In the genomic region with DNA sequence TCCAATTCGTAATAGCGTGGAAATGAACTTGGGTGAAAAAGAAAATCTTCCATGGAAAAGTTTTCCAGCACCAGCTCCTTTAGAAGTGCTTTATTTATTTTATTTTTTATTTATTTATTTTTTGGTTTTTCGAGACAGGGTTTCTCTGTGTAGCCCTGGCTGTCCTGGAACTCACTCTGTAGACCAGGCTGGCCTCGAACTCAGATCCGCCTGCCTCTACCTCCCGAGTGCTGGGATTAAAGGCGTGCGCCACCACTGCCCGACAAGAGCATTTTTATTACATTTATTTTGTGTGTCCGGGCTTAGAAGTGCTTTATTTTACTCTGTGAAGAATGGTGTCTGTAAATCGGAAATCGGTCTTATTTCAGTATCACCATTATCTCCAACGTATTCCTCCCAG, we compare ENCODE assay signal across 10 mouse cellular contexts. TPM values are rescaled to one million over a fixed set of nuclear protein-coding genes. Genes with fewer than 3 reads are reported as not detected.
DNase-seq lines count a peak whose midpoint lies in the region; ATAC-seq and TF ChIP-seq lines count a peak whose summit lies in the region.
"Not testable (repeated sequence)": the region's sequence is repeated elsewhere in the genome, so short reads cannot be mapped to it uniquely, and the experiment has no call there.
"Had no signal": no experiment of that assay in that cellular context is flagged by ENCODE, and none has a peak within 500 bp of the region (broad histone marks: within the 10 kb centered on the region; RNA-seq: fewer than 3 reads in every experiment).

No protein-coding gene starts in this region.

- H3K79me2 ChIP-seq in C2C12 (ENCODE audit: control insufficient read depth, insufficient read depth): peaks cover 46% of the 10 kb centered on the region
- H3K79me2 ChIP-seq in liver, adult 2 months (ENCODE audit: control insufficient read depth, insufficient read depth, low read length): peaks cover 13% of the 10 kb centered on the region; the same call in 1 of the 2 replicates

- peak overlapping the region; percentile 83 for H3K4me3 ChIP-seq in C2C12 (ENCODE audit: insufficient read depth, poor library complexity, severe bottlenecking)
- peak overlapping the region; percentile 96 for H3K4me3 ChIP-seq in forebrain, embryonic 16.5 days (replicated peaks; ENCODE audit: low read length)
- H3K4me3 ChIP-seq in hindbrain, embryonic 12.5 days: peak overlapping the region; percentile 94
- H3K4me3 ChIP-seq in liver, adult 2 months (ENCODE audit: insufficient read depth, low read depth, low read length): peak overlapping the region; percentile 97
- H3K4me3 ChIP-seq in midbrain, embryonic 12.5 days: peak overlapping the region; percentile 70

- not testable (repeated sequence) for TF ChIP-seq CTCF in C2C12 (IDR thresholded peaks at IDR 0.05; ENCODE audit: control insufficient read depth, insufficient read depth, insufficient read length); liver, adult 2 months (IDR thresholded peaks at IDR 0.05; ENCODE audit: low read depth, low read length)

- H3K27me3 ChIP-seq in C2C12 (ENCODE audit: control insufficient read depth, insufficient read depth, insufficient read length); forebrain, embryonic 16.5 days (replicated peaks; ENCODE audit: control insufficient read depth, insufficient read depth, low read length); hindbrain, embryonic 12.5 days; liver, adult 2 months (ENCODE audit: control insufficient read depth, insufficient read depth, low read length); midbrain, embryonic 12.5 days: not testable (repeated sequence)

- ATAC-seq in forebrain, embryonic 16.5 days: peak; percentile 6; the same call in 1 of the 2 replicates
- peak; percentile 47 for ATAC-seq in hindbrain, embryonic 12.5 days (ENCODE audit: low FRiP score)
- ATAC-seq in midbrain, embryonic 12.5 days (ENCODE audit: low FRiP score, low read depth): peak; percentile 23; the same call in 1 of the 2 replicates

- H3ac ChIP-seq in C2C12 (ENCODE audit: control insufficient read depth, insufficient read length, low read depth): not testable (repeated sequence)

- not testable (repeated sequence) for H3K9me3 ChIP-seq in forebrain, embryonic 16.5 days (ENCODE audit: control insufficient read depth, low read length); hindbrain, embryonic 12.5 days (replicated peaks); midbrain, embryonic 12.5 days

- peaks cover 21% of the 10 kb centered on the region for H3K4me1 ChIP-seq in forebrain, embryonic 16.5 days (replicated peaks; ENCODE audit: control insufficient read depth, insufficient read depth, low read length)
- H3K4me1 ChIP-seq in hindbrain, embryonic 12.5 days: peaks cover 30% of the 10 kb centered on the region
- not testable (repeated sequence) for H3K4me1 ChIP-seq in liver, adult 2 months (ENCODE audit: control insufficient read depth, insufficient read depth, low read length)
- H3K4me1 ChIP-seq in midbrain, embryonic 12.5 days: peaks cover 24% of the 10 kb centered on the region

- peak overlapping the region; percentile 94 for H3K9ac ChIP-seq in forebrain, embryonic 16.5 days (replicated peaks; ENCODE audit: low read depth, low read length)
- peak overlapping the region; percentile 97 for H3K9ac ChIP-seq in hindbrain, embryonic 12.5 days
- H3K9ac ChIP-seq in liver, adult 2 months (ENCODE audit: low read depth, low read length): not testable (repeated sequence)
- H3K9ac ChIP-seq in midbrain, embryonic 12.5 days (replicated peaks): peak overlapping the region; percentile 80; the same call in 1 of the 2 replicates

- peak; percentile 66 for DNase-seq in cerebellum, adult 9-10 months
- peak; percentile 37 for DNase-seq in kidney, postnatal 14 days
- not testable (repeated sequence) for DNase-seq in liver, adult 2 months (ENCODE audit: extremely low read depth, low read depth, low spot score)
- DNase-seq in right cerebral cortex, postnatal 4 days: peak; percentile 10

- H3K4me2 ChIP-seq in forebrain, embryonic 16.5 days (ENCODE audit: low read length): peak overlapping the region; percentile 86
- peak overlapping the region; percentile 73 for H3K4me2 ChIP-seq in hindbrain, embryonic 12.5 days (replicated peaks)
- peak overlapping the region; percentile 76 for H3K4me2 ChIP-seq in midbrain, embryonic 12.5 days (replicated peaks)

- 25% methylated on average over 13 of the region's 13 CpGs for WGBS in forebrain, embryonic 16.5 days
- WGBS in hindbrain, embryonic 12.5 days: 20% methylated on average over 13 of the region's 13 CpGs
- WGBS in liver, adult 2 months: 7% methylated on average over 13 of the region's 13 CpGs
- 22% methylated on average over 13 of the region's 13 CpGs for WGBS in midbrain, embryonic 12.5 days

- not testable (repeated sequence) for TF ChIP-seq POLR2A in liver, adult 2 months (IDR thresholded peaks at IDR 0.05; ENCODE audit: extremely low read depth, insufficient read depth, low read length)

- H3K79me3 ChIP-seq in C2C12 (ENCODE audit: low read depth): peaks cover 40% of the 10 kb centered on the region

- not testable (repeated sequence) for H3K36me3 ChIP-seq in C2C12 (ENCODE audit: control insufficient read depth, insufficient read depth); forebrain, embryonic 16.5 days (ENCODE audit: control insufficient read depth, insufficient read depth); hindbrain, embryonic 12.5 days; liver, adult 2 months (ENCODE audit: control insufficient read depth, insufficient read depth, low read length); midbrain, embryonic 12.5 days

- peak overlapping the region; percentile 93 for H3K27ac ChIP-seq in forebrain, embryonic 16.5 days (ENCODE audit: low read length)
- peak overlapping the region; percentile 99 for H3K27ac ChIP-seq in hindbrain, embryonic 12.5 days
- H3K27ac ChIP-seq in liver, adult 2 months (replicated peaks; ENCODE audit: insufficient read depth, low read depth, low read length): peak overlapping the region; percentile 100
- H3K27ac ChIP-seq in midbrain, embryonic 12.5 days (replicated peaks): peak overlapping the region; percentile 99

RNA-seq across cellular contexts. Expression of a gene that starts 0.4 kb away (rescaled TPM):
- 8.5 TPM for polyA plus RNA-seq in C2C12 (2012; fragmentation: generic; extraction: Trizol)
- polyA plus RNA-seq in forebrain, embryonic 16.5 days (2015; fragmentation: Nextera tagmentation; extraction: Ambion mirVana): 65.8 and 67.8 TPM in 2 replicates
- polyA plus RNA-seq in hindbrain, embryonic 12.5 days (2016; fragmentation: Nextera tagmentation; extraction: Ambion mirVana): 94.8 and 98.1 TPM in 2 replicates
- 28.1 and 28.6 TPM in 2 replicates for total RNA-seq in liver, adult 2 months (2014; rRNA removed)
- 6.0 and 9.0 TPM in 2 replicates for polyA plus RNA-seq in liver, adult 2 months (2012; rRNA removed)
- polyA plus RNA-seq in midbrain, embryonic 12.5 days (2016; fragmentation: Nextera tagmentation; extraction: Ambion mirVana): 90.2 and 105 TPM in 2 replicates

RNA-seq across cellular contexts. Expression of a gene that starts 49.4 kb away (rescaled TPM):
- not detected for polyA plus RNA-seq in C2C12 (2012; fragmentation: generic; extraction: Trizol)
- 0.30 and 0.65 TPM in 2 replicates for polyA plus RNA-seq in forebrain, embryonic 16.5 days (2015; fragmentation: Nextera tagmentation; extraction: Ambion mirVana)
- 1.5 and 1.7 TPM in 2 replicates for polyA plus RNA-seq in hindbrain, embryonic 12.5 days (2016; fragmentation: Nextera tagmentation; extraction: Ambion mirVana)
- 0.27 TPM in 1 of 2 replicates, not detected in the other for total RNA-seq in liver, adult 2 months (2014; rRNA removed)
- not detected in 2 replicates for polyA plus RNA-seq in liver, adult 2 months (2012; rRNA removed)
- polyA plus RNA-seq in midbrain, embryonic 12.5 days (2016; fragmentation: Nextera tagmentation; extraction: Ambion mirVana): 0.64 and 0.68 TPM in 2 replicates
- polyA plus RNA-seq: activated CD4-positive, CD25-positive, alpha-beta regulatory T cell, adult 4 months had no signal

RNA-seq across cellular contexts. Expression of a gene that starts 49.5 kb away (rescaled TPM):
- polyA plus RNA-seq in C2C12 (2012; fragmentation: generic; extraction: Trizol): not detected
- not detected in 2 replicates for polyA plus RNA-seq in forebrain, embryonic 16.5 days (2015; fragmentation: Nextera tagmentation; extraction: Ambion mirVana)
- not detected in 2 replicates for polyA plus RNA-seq in hindbrain, embryonic 12.5 days (2016; fragmentation: Nextera tagmentation; extraction: Ambion mirVana)
- not detected in 2 replicates for total RNA-seq in liver, adult 2 months (2014; rRNA removed)
- polyA plus RNA-seq in liver, adult 2 months (2012; rRNA removed): not detected in 2 replicates
- polyA plus RNA-seq in midbrain, embryonic 12.5 days (2016; fragmentation: Nextera tagmentation; extraction: Ambion mirVana): not detected in 2 replicates
- total RNA-seq: gastrocnemius, postnatal 4 days had no signal
- polyA plus RNA-seq: activated CD4-positive, CD25-positive, alpha-beta regulatory T cell, adult 4 months had no signal
